Mouse (Mus musculus) heart, postnatal 0 days (tissue): ENCODE measurements around the gene Mcl1.

Experiments used
- CTCF ChIP-seq: IDR thresholded peaks from 2 replicates; pipeline ENCODE4 v1.5.1; 2016; ENCODE audit warnings: antibody characterized with exemption, control low read depth, low read depth
- EP300 ChIP-seq: IDR thresholded peaks from 2 replicates; pipeline ENCODE4 v1.6.1; 2016; ENCODE audit warnings: antibody characterized with exemption, low read depth

- TF ChIP-seq CTCF = no peak
- TF ChIP-seq EP300 = no peak
Measured at GRCm38 (mm10) chr3:95696360-95696759, 37.8 kb downstream of the Mcl1 start.
